Mouse (Mus musculus) heart, embryonic 14.5 days (tissue): ENCODE results near the gene Gm10477. TPM values are rescaled to one million over a fixed set of nuclear protein-coding genes. Genes with fewer than 3 reads are reported as not detected.
"Not testable (repeated sequence)": the region's sequence is repeated elsewhere in the genome, so short reads cannot be mapped to it uniquely, and the experiment has no call there.

Source experiments
- ATAC-seq: fragments of 200-750 bp; cut with Nextera tagmentation; 2 replicates; pipeline ENCODE4 v1.8.0; 2017; ENCODE audit warnings: low read depth, moderate TSS enrichment; ENCODE audit not compliant: insufficient number of reproducible peaks, insufficient read depth, low FRiP score
- H3K27ac ChIP-seq, 2 experiments: fragments of 200-500 bp in 1 of 2; fragments of 300-500 bp in 1 of 2; sonication (generic) in 1 of 2; replicated peaks in 1 of 2; 2 replicates each; pipeline ENCODE4 v1.5.1; 2012 to 2014; ENCODE audit warnings: low read depth in 2 of 2, low read length in 2 of 2, control low read depth in 1 of 2, mild to moderate bottlenecking in 1 of 2, mixed read lengths in 1 of 2; ENCODE audit not compliant: control insufficient read depth in 1 of 2, insufficient read depth in 1 of 2
- H3K27me3 ChIP-seq: fragments of 300-500 bp; sonication (generic); 2 replicates; pipeline ENCODE4 v1.6.1; 2014; ENCODE audit warnings: mild to moderate bottlenecking, low read length, control low read depth; ENCODE audit not compliant: control insufficient read depth, insufficient read depth
- H3K36me3 ChIP-seq: fragments of 300-500 bp; sonication (generic); 2 replicates; pipeline ENCODE4 v1.6.1; 2014; ENCODE audit warnings: mild to moderate bottlenecking, control low read depth, low read length, mixed read lengths; ENCODE audit not compliant: control insufficient read depth, insufficient read depth
- H3K4me1 ChIP-seq, 2 experiments: fragments of 200-500 bp in 1 of 2; fragments of 300-500 bp in 1 of 2; sonication (generic) in 1 of 2; 2 replicates each; pipeline ENCODE4 v1.6.1; 2012 to 2014; ENCODE audit warnings: low read length in 2 of 2, control low read depth in 1 of 2, mixed read lengths in 1 of 2; ENCODE audit not compliant: control insufficient read depth in 2 of 2, insufficient read depth in 2 of 2
- H3K4me2 ChIP-seq: fragments of 300-500 bp; sonication (generic); 2 replicates; pipeline ENCODE4 v1.6.1; 2014; ENCODE audit warnings: mild to moderate bottlenecking, low read length
- H3K4me3 ChIP-seq, 2 experiments: fragments of 200-500 bp in 1 of 2; fragments of 300-500 bp in 1 of 2; sonication (generic) in 1 of 2; 2 replicates each; pipeline ENCODE4 v1.5.1; 2012 to 2014; ENCODE audit warnings: low read length in 2 of 2, mild to moderate bottlenecking in 2 of 2, control low read depth in 1 of 2, low read depth in 1 of 2, moderate library complexity in 1 of 2; ENCODE audit not compliant: control insufficient read depth in 1 of 2, insufficient read depth in 1 of 2
- H3K9ac ChIP-seq: fragments of 300-500 bp; sonication (generic); 2 replicates; pipeline ENCODE4 v1.6.1; 2014; ENCODE audit warnings: mild to moderate bottlenecking, low read length
- H3K9me3 ChIP-seq: fragments of 300-500 bp; sonication (generic); 2 replicates; pipeline ENCODE4 v1.6.1; 2016; ENCODE audit warnings: low read length, control low read depth; ENCODE audit not compliant: control insufficient read depth
- WGBS: fragments of 180-500 bp; shearing (Covaris S2); extraction: QIAGEN DNeasy Blood & Tissue Kit; methylation state at CpG from one replicate; pipeline ENCODE4 v1.1.7; 2014; 5-methylcytosine and 5-hydroxymethylcytosine counted together
- polyA plus RNA-seq: library from polyadenylated mRNA; unstranded; fragments of >200 nt; fragmentation: Nextera tagmentation; extraction: Ambion mirVana; gene quantifications from 2 replicates; pipeline ENCODE4 v1.2.1, GENCODE M21; 2014

Gm10477 gene
- polyA plus RNA-seq, result not detected in 2 replicates

- H3K9ac ChIP-seq, H3K9me3 ChIP-seq, H3K4me2 ChIP-seq, ATAC-seq, H3K4me3 ChIP-seq, H3K27ac ChIP-seq, H3K36me3 ChIP-seq, H3K4me1 ChIP-seq, H3K27me3 ChIP-seq: not testable (repeated sequence)
- 73% methylated on average over 6 of the region's 6 CpGs for WGBS
Measured at GRCm38 (mm10) chrX:56524442-56524841, at the start of gene Gm10477. Gene Gm10477 (plus strand): TSS chrX:56524742.

- Histone ChIP-seq H3K36me3 (peaks cover 14% of the 10 kb centered on the region), H3K4me2 (no peak overlapping the region), H3K9ac (no peak overlapping the region), H3K9me3 (no peaks in the 10 kb centered on the region), H3K27ac (no peak overlapping the region), H3K4me3 (no peak overlapping the region), H3K27me3 (no peaks in the 10 kb centered on the region), H3K4me1 (no peaks in the 10 kb centered on the region)
- ATAC-seq, result no peak
- WGBS, result 58% methylated on average over 3 of the region's 3 CpGs
Measured at GRCm38 (mm10) chrX:56477553-56477952, 47.0 kb upstream of the Gm10477 start.

- no peak overlapping the region for H3K27ac ChIP-seq
- peaks cover 20% of the 10 kb centered on the region for H3K36me3 ChIP-seq
- no peak overlapping the region for H3K9ac ChIP-seq
- no peak for ATAC-seq
- no peak overlapping the region for H3K4me2 ChIP-seq
- H3K9me3 ChIP-seq, result no peaks in the 10 kb centered on the region
- H3K27me3 ChIP-seq, result no peaks in the 10 kb centered on the region
- H3K4me1 ChIP-seq, result no peaks in the 10 kb centered on the region
- WGBS, result 57% methylated on average over 3 of the region's 3 CpGs
- no peak overlapping the region for H3K4me3 ChIP-seq
Measured at GRCm38 (mm10) chrX:56481906-56482305, 42.6 kb upstream of the Gm10477 start.

GRCm38 (mm10) chrX:56489758-56490157 lies 34.8 kb upstream of the Gm10477 start:
- no peak overlapping the region for H3K4me2 ChIP-seq
- no peak for ATAC-seq
- H3K4me1 ChIP-seq, result no peaks in the 10 kb centered on the region
- no peak overlapping the region for H3K4me3 ChIP-seq
- no peak overlapping the region for H3K9ac ChIP-seq
- WGBS, result 28% methylated on average over 1 of the region's 1 CpGs
- no peak overlapping the region for H3K27ac ChIP-seq
- H3K27me3 ChIP-seq, result no peaks in the 10 kb centered on the region
- H3K9me3 ChIP-seq, result no peaks in the 10 kb centered on the region
- peaks cover 19% of the 10 kb centered on the region; the same call in 1 of the 2 replicates for H3K36me3 ChIP-seq

GRCm38 (mm10) chrX:56497241-56497640 lies 27.3 kb upstream of the Gm10477 start:
- peaks cover 25% of the 10 kb centered on the region for H3K36me3 ChIP-seq
- no peaks in the 10 kb centered on the region for H3K4me1 ChIP-seq
- 75% methylated on average over 7 of the region's 7 CpGs for WGBS
- no peak overlapping the region for H3K4me3 ChIP-seq
- H3K9ac ChIP-seq, result no peak overlapping the region
- no peak for ATAC-seq
- H3K27me3 ChIP-seq, result no peaks in the 10 kb centered on the region
- no peaks in the 10 kb centered on the region for H3K9me3 ChIP-seq
- H3K4me2 ChIP-seq, result no peak overlapping the region
- H3K27ac ChIP-seq, result no peak overlapping the region

- Histone ChIP-seq H3K36me3 (no peaks in the 10 kb centered on the region), H3K4me2 (no peak overlapping the region), H3K27me3 (no peaks in the 10 kb centered on the region), H3K9me3 (no peaks in the 10 kb centered on the region), H3K4me3 (no peak overlapping the region), H3K27ac (no peak overlapping the region), H3K9ac (no peak overlapping the region), H3K4me1 (no peaks in the 10 kb centered on the region)
- no peak for ATAC-seq
- WGBS, result 5% methylated on average over 3 of the region's 3 CpGs
Measured at GRCm38 (mm10) chrX:56531266-56531665, 6.7 kb downstream of the Gm10477 start.

- H3K27me3 ChIP-seq, result no peaks in the 10 kb centered on the region
Measured at GRCm38 (mm10) chrX:56537162-56537561, 12.6 kb downstream of the Gm10477 start.

GRCm38 (mm10) chrX:56549506-56549905 lies 25.0 kb downstream of the Gm10477 start, which contains the start of gene Gm648:
Gene Gm648 (minus strand): TSS chrX:56549606.
- no peak within 1 kb of the TSS for H3K4me2 ChIP-seq
- no peaks in the 10 kb centered on the region for H3K36me3 ChIP-seq
- no peaks in the 10 kb centered on the region for H3K4me1 ChIP-seq
- no peak for ATAC-seq
- no peak within 1 kb of the TSS for H3K4me3 ChIP-seq
- H3K9ac ChIP-seq, result no peak within 1 kb of the TSS
- H3K27me3 ChIP-seq, result no peaks in the 10 kb centered on the region
- no peaks in the 10 kb centered on the region for H3K9me3 ChIP-seq
- no peak within 1 kb of the TSS for H3K27ac ChIP-seq
- 75% methylated on average over 7 of the region's 7 CpGs for WGBS

More at GRCm38 (mm10) chrX:56537162-56537561, 12.6 kb downstream of the Gm10477 start:
- no peak overlapping the region for H3K9ac ChIP-seq
- H3K9me3 ChIP-seq, result no peaks in the 10 kb centered on the region
- H3K27ac ChIP-seq, result no peak overlapping the region
- 42% methylated on average over 4 of the region's 4 CpGs for WGBS
- no peak overlapping the region for H3K4me3 ChIP-seq
- ATAC-seq, result no peak
- no peaks in the 10 kb centered on the region for H3K4me1 ChIP-seq
- H3K4me2 ChIP-seq, result no peak overlapping the region
- no peaks in the 10 kb centered on the region for H3K36me3 ChIP-seq
